Mouse (Mus musculus): ENCODE measurements around the gene Gm47969. TPM values are rescaled to one million over a fixed set of nuclear protein-coding genes. Genes with fewer than 3 reads are reported as not detected.

Gene Gm47969
- total RNA-seq, 2 experiments from 2014 or later = not detected

DNA sequence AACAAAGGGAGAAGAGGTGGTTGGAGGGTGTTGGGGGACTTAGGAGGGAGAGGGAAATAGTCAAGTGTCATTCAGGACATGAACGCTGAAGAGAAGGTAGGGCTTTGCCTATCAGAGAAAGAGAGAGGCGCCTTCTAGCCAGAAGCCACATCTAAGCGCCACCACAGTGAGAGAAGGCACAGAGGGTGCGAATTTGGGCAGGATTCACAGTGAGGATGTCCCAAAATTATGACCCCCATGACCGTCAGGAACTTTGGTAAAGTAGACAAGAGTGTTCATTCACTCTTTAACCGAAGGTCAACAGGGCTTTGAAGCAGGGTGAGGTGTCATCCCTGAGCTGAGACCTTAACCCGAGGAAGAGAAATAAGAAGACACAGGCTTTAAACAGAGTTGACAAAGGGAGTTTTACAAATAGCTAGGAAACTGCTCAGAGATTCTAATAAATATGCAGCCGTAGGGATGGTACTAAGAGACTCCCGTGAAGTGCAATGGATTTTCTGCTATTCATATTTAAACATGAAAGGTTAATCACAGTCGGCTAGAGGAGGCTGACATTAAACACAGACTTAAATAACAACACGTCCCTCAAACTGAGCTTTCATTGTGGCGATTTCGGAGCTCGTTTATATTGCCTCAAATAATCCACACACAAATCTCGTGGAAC is 30.9 kb downstream of the Gm47969 start:
- no peak for DNase-seq
- intact Hi-C loops (cut with DNase I) = loop anchor here (2.0 to 10.0 kb wide), 2 partner anchors 289 to 521 kb away; no protein-coding TSS in a partner anchor

DNA sequence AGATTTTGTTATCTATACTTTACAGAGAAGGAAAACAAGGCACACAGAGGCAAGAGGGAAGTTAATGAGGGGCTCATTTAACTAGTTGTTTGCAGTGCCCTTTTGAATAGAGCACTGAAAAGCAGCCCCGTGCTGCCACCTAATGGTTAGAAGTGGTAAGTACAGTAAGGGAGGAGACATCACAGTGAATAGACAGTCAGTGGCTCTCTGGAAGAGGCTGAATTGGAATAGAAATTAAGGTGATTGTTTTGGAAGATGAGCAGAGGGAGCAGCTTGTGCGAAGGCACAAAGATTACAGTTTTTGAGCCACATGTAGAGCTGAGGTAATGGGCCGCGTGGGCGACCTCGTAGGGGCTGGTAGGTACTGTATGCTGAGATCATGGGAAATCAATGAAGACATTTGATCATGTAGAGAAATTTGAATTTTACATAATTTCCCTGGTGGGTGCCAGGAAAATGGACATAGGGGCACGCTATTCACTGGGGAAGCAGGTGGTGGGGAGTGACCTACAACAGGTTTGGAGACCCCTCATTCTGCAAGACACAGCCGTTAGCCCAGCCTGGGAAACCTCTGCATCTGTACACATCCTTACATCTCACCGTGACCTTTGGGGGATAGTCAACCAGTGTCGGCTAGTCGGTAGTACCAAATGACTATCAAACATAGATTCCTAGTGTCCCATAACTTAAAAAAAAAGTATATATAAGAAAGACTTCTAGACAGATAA is 31.6 kb downstream of the Gm47969 start:
- intact Hi-C loops (cut with DNase I) = loop anchor here (2.0 to 10.0 kb wide), 2 partner anchors 290 to 522 kb away; no protein-coding TSS in a partner anchor
- no peak for DNase-seq

DNA sequence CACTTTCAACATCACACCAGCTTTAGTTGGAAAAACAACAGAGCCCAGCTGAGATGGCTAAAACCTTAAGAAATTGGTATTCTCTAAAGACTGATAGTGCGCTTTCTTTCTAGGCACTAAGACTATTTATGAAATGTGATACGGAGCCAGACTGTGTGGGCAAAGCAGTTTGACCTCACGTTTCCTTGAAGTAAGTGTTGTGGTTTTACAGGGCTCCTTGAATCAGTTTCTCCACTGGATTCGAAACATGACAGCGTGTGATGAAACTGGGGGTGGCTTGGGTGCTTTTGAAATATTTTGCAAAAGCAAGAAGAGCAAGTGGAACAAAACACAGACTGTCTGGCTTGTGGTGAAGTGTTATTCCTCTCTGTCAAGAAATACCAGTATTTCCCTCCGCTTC is 32.3 kb downstream of the Gm47969 start:
- DNase-seq = no peak
- intact Hi-C loops (cut with DNase I) = loop anchor here (2.0 to 10.0 kb wide), 2 partner anchors 290 to 522 kb away; no protein-coding TSS in a partner anchor

DNA sequence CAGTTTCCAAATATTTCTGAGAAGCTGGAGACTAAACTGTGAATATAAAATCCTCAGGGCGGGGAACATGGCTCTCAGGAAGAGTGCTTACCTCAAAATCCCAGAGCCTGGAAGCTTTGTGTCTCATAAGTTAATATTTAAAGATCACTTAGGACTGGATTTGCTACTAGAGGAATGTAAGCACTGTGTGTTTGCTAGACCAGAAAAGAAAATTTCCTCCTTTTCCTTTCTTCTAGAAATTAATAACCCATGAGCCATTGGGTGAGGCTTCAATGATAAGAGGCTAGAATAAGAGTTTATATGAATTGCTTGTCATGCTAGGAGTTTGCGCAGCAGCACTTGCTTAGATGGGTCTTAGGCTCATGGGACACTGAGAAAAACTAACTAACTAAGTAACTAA is 40.1 kb downstream of the Gm47969 start:
- intact Hi-C loops (cut with DNase I) = no loop called here
- DNase-seq = no peak

DNA sequence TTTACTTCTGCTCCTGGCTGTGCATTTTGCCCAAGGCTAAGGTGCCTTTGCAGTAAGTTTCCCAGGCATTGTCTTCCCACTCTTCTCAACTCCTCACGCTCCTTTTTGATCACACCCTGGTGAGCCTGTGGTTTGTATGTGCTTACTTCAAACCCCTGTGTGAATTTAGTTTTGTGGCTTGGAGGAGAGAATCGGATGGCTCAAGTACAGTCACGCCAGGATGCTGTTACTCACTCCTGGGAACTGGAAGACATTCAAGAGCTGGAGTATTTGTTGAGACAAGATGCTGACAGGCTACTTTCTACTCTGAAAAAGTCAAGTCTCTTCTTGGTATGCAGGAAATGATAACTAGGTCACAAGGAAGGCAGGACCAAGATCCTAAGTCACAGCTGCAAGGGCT is 46.5 kb downstream of the Gm47969 start:
- DNase-seq = no peak
- intact Hi-C loops (cut with DNase I) = no loop called here

Other genes with a start within 250 kb of the Gm47969 start
- gene Agfg1, start 205.4 kb upstream of the Gm47969 start, total RNA-seq (2021) = 10 to 100 TPM; 29.7 to 29.8 TPM
- gene A030005L19Rik, start 131.6 kb upstream of the Gm47969 start, total RNA-seq (2021) = under 1 TPM in 1 of 2 experiments, not detected in 1; 0.35 TPM
- not detected for gene A030014E15Rik, start 120.0 kb upstream of the Gm47969 start, total RNA-seq (2021)
- not detected for gene Gm6217, start 113.5 kb upstream of the Gm47969 start, total RNA-seq (2021)
- gene A030003K21Rik, start 101.5 kb upstream of the Gm47969 start, total RNA-seq (2021) = not detected
- gene Gm7544, start 88.9 kb upstream of the Gm47969 start, total RNA-seq (2021) = not detected
- gene Gm47955, start 84.6 kb upstream of the Gm47969 start, total RNA-seq (2021) = not detected
- gene Gm47959, start 44.4 kb upstream of the Gm47969 start, total RNA-seq (2021) = not detected
- gene Slc19a3, start 6.5 kb upstream of the Gm47969 start, total RNA-seq (2021) = under 1 TPM; 0.43 to 0.67 TPM
- not detected for gene Krtap28-10, start 2.5 kb upstream of the Gm47969 start, total RNA-seq (2021)
- gene A030005K14Rik, start 14.4 kb downstream of the Gm47969 start, total RNA-seq (2021) = not detected
- not detected for gene Krtap28-13, start 16.0 kb downstream of the Gm47969 start, total RNA-seq (2021)
- gene Ccl20, start 71.8 kb downstream of the Gm47969 start, total RNA-seq (2021) = not detected
- not detected for gene Daw1, start 114.8 kb downstream of the Gm47969 start, total RNA-seq (2021)

All from heart, postnatal 36 days (tissue).